Mouse (Mus musculus): Measurements from ENCODE around the gene Heatr3. TPM values are rescaled to one million over a fixed set of nuclear protein-coding genes. Genes with fewer than 3 reads are reported as not detected.

Heatr3 gene
- polyA plus RNA-seq, 1 experiment from 2014 or later, result 55.8 TPM

Small RNAs within 50 kb of the gene (microRNA-seq; reads per million reads assigned to microRNA genes)
- gene Mir7071, result 1.7 reads per million

Other genes starting within 250 kb of the Heatr3 start
- 30.5 and 33.3 TPM in 2 replicates for gene Zfp423, start 178.3 kb upstream of the Heatr3 start, polyA plus RNA-seq (2015; fragmentation: Nextera tagmentation; extraction: Ambion mirVana)
- 67.9 and 72.4 TPM in 2 replicates for gene Cnep1r1, start 19.1 kb upstream of the Heatr3 start, polyA plus RNA-seq (2015; fragmentation: Nextera tagmentation; extraction: Ambion mirVana)
- 9.1 and 11.1 TPM in 2 replicates for gene Tent4b, start 61.4 kb downstream of the Heatr3 start, polyA plus RNA-seq (2015; fragmentation: Nextera tagmentation; extraction: Ambion mirVana)
- 6.6 and 7.3 TPM in 2 replicates for gene Adcy7, start 134.5 kb downstream of the Heatr3 start, polyA plus RNA-seq (2015; fragmentation: Nextera tagmentation; extraction: Ambion mirVana)
- gene Brd7, start 224.3 kb downstream of the Heatr3 start, polyA plus RNA-seq (2015; fragmentation: Nextera tagmentation; extraction: Ambion mirVana), result 77.2 and 85.2 TPM in 2 replicates

All from embryonic facial prominence, embryonic 13.5 days (tissue).